Comparison of ENCODE assay signal across 13 mouse cellular contexts in genomic region chr5:34976540-34977292, GRCm38 (mm10). TPM values are rescaled to one million over a fixed set of nuclear protein-coding genes. Genes with fewer than 3 reads are reported as not detected.
DNase-seq lines count a peak whose midpoint lies in the region.
"Had no signal": no experiment of that assay in that cellular context is flagged by ENCODE, and none has a peak within 500 bp of the region (broad histone marks: within the 10 kb centered on the region; RNA-seq: fewer than 3 reads in every experiment).

No protein-coding gene starts in this region.

- intact Hi-C loops in heart, postnatal 14 days (cut with DNase I), result no loop called here
- intact Hi-C loops in left cerebral cortex, postnatal 36 days (cut with DNase I), result no loop called here

- H3K27me3 ChIP-seq in megakaryocyte, embryonic 14.5 days (replicated peaks), result no peaks in the 10 kb centered on the region
- H3K27me3 ChIP-seq: embryonic facial prominence, embryonic 13.5 days had no signal

- H3K4me3 ChIP-seq in megakaryocyte, embryonic 14.5 days (replicated peaks), result peak overlapping the region; percentile 70
- H3K4me3 ChIP-seq: embryonic facial prominence, embryonic 13.5 days had no signal

- DNase-seq in ovary, postnatal 36 days (ENCODE audit: low spot score), result peak; percentile 36
- DNase-seq in ovary, postnatal 14 days (ENCODE audit: low spot score), result no peak
- DNase-seq in brain, adult 2 months (ENCODE audit: low read depth, low spot score), result peak; percentile 9
- peak; percentile 31 to 37 for DNase-seq in heart, postnatal 14 days
- DNase-seq in right cerebral cortex, postnatal 10 days (ENCODE audit: low spot score in 2 of 2), result no peak
- no peak for DNase-seq in layer of hippocampus, adult 8-10 months (ENCODE audit: low spot score in 2 of 2)
- no peak for DNase-seq in left cerebral cortex, postnatal 36 days (ENCODE audit: low spot score in 2 of 2)
- DNase-seq: gastrocnemius, postnatal 25 days; kidney, adult 9 months; lung, embryonic 14.5 days had no signal

- peaks cover 79% of the 10 kb centered on the region for H3K36me3 ChIP-seq in megakaryocyte, embryonic 14.5 days (replicated peaks; ENCODE audit: low read length)
- H3K36me3 ChIP-seq: G1E had no signal

- peaks cover 83% of the 10 kb centered on the region for H3K4me1 ChIP-seq in megakaryocyte, embryonic 14.5 days

- H3K9me3 ChIP-seq in megakaryocyte, embryonic 14.5 days, result no peaks in the 10 kb centered on the region
- H3K9me3 ChIP-seq: embryonic facial prominence, embryonic 13.5 days; G1E had no signal

RNA-seq across cellular contexts. Expression of gene Rgs12, which starts 27.5 kb away (rescaled TPM):
- 10 to 100 TPM; 24.3 to 30.4 TPM for total RNA-seq in heart, postnatal 14 days (2021)
- polyA plus RNA-seq in megakaryocyte, embryonic 14.5 days (2012; ENCODE audit: insufficient read depth, low replicate concordance), result 37.1 and 38.7 TPM in 2 replicates
- total RNA-seq in layer of hippocampus, adult 8-10 months (2022), result 10 to 100 TPM; 38.8 to 53.3 (median 42.3) TPM
- 10 to 100 TPM; 51.1 to 55.7 TPM for total RNA-seq in left cerebral cortex, postnatal 36 days (2021)

Comparison
In these comparisons a context has a peak if more than half of its experiments do, and no peak if none do; other contexts are left out.
1. DNase-seq: peak in ovary, postnatal 36 days (single experiment), brain, adult 2 months (single experiment) and heart, postnatal 14 days (2 of 2); none in ovary, postnatal 14 days (single experiment), right cerebral cortex, postnatal 10 days (0 of 2), layer of hippocampus, adult 8-10 months (0 of 2) and left cerebral cortex, postnatal 36 days (0 of 2).